Mouse (Mus musculus) limb, embryonic 14.5 days (tissue): ENCODE measurements around the gene Trip11. TPM values are rescaled to one million over a fixed set of nuclear protein-coding genes. Genes with fewer than 3 reads are reported as not detected.

ENCODE experiments used
- ATAC-seq: fragments of 200-750 bp; cut with Nextera tagmentation; 2 replicates; pipeline ENCODE4 v1.8.0; 2017; ENCODE audit warnings: low read depth, moderate number of reproducible peaks, moderate TSS enrichment; ENCODE audit not compliant: low FRiP score
- DNase-seq: peaks from one replicate; pipeline ENCODE4 v3.0.0-alpha.2; 2015; ENCODE audit warnings: low spot score
- H3K27ac ChIP-seq: fragments of 300-500 bp; sonication (generic); replicated peaks from 2 replicates; pipeline ENCODE4 v1.5.1; 2014; ENCODE audit warnings: low read depth, mild to moderate bottlenecking, low read length, moderate library complexity, mixed read lengths
- H3K27me3 ChIP-seq: fragments of 300-500 bp; sonication (generic); 2 replicates; pipeline ENCODE4 v1.6.1; 2014; ENCODE audit warnings: low read length, mixed read lengths; ENCODE audit not compliant: control insufficient read depth, insufficient read depth
- H3K36me3 ChIP-seq: fragments of 300-500 bp; sonication (generic); 2 replicates; pipeline ENCODE4 v1.6.1; 2014; ENCODE audit warnings: mild to moderate bottlenecking, low read length, moderate library complexity, mixed read lengths; ENCODE audit not compliant: control insufficient read depth, insufficient read depth
- H3K4me1 ChIP-seq: fragments of 300-500 bp; sonication (generic); 2 replicates; pipeline ENCODE4 v1.6.1; 2014; ENCODE audit warnings: antibody characterized with exemption, low read length, mixed read lengths; ENCODE audit not compliant: control insufficient read depth, insufficient read depth
- H3K4me2 ChIP-seq: fragments of 300-500 bp; sonication (generic); replicated peaks from 2 replicates; pipeline ENCODE4 v1.6.1; 2014; ENCODE audit warnings: low read depth, mild to moderate bottlenecking, low read length, moderate library complexity; ENCODE audit not compliant: severe bottlenecking
- H3K4me3 ChIP-seq: fragments of 300-500 bp; sonication (generic); replicated peaks from 2 replicates; pipeline ENCODE4 v1.5.1; 2014; ENCODE audit warnings: low read length
- H3K9ac ChIP-seq: fragments of 300-500 bp; sonication (generic); 2 replicates; pipeline ENCODE4 v1.6.1; 2014; ENCODE audit warnings: mild to moderate bottlenecking, low read depth, low read length, moderate library complexity; ENCODE audit not compliant: severe bottlenecking
- H3K9me3 ChIP-seq: fragments of 300-500 bp; sonication (generic); 2 replicates; pipeline ENCODE4 v1.6.1; 2016; ENCODE audit warnings: low read length; ENCODE audit not compliant: control insufficient read depth
- POLR2A ChIP-seq: fragments of 200-500 bp; IDR thresholded peaks from 2 replicates; pipeline ENCODE4 v1.8.0; 2012; ENCODE audit warnings: inconsistent platforms, mild to moderate bottlenecking, moderate library complexity, borderline replicate concordance; ENCODE audit not compliant: insufficient read depth, insufficient read length; ENCODE audit errors: extremely low read depth
- WGBS: fragments of 180-500 bp; shearing (Covaris S2); extraction: QIAGEN DNeasy Blood & Tissue Kit; methylation state at CpG from one replicate; pipeline ENCODE4 v1.1.7; 2014; 5-methylcytosine and 5-hydroxymethylcytosine counted together
- polyA plus RNA-seq, 2 experiments: library from polyadenylated mRNA; depleted of rRNA in 1 of 2; stranded (reverse) in 1 of 2; unstranded in 1 of 2; fragments of >200 nt; fragmentation: Nextera tagmentation in 1 of 2; extraction: Ambion mirVana in 1 of 2; gene quantifications; 2 replicates each; pipeline versions ENCODE4 v1.2.1 to v1.2.3; 2012 to 2014

Trip11 gene
- polyA plus RNA-seq, 2 experiments, result 10.5 to 24.4 TPM

GRCm38 (mm10) chr12:101801744-101802143, 111.3 kb downstream of the Trip11 start:
- Histone ChIP-seq H3K27ac (no peak overlapping the region), H3K9ac (no peak overlapping the region), H3K4me3 (no peak overlapping the region), H3K36me3 (peaks cover 8% of the 10 kb centered on the region; the same call in 1 of the 2 replicates), H3K27me3 (no peaks in the 10 kb centered on the region), H3K4me1 (0 out of 2 replicates have a peak, but pooled peaks cover 7% of the 10 kb centered on the region), H3K4me2 (no peak overlapping the region), H3K9me3 (no peaks in the 10 kb centered on the region)
- TF ChIP-seq POLR2A, result no peak
- DNase-seq (no peak), ATAC-seq (no peak)
- 56% methylated on average over 5 of the region's 5 CpGs for WGBS

GRCm38 (mm10) chr12:101801051-101801450, 112.0 kb downstream of the Trip11 start:
- 73% methylated on average over 3 of the region's 3 CpGs for WGBS
- Histone ChIP-seq H3K27ac (no peak overlapping the region), H3K36me3 (peaks cover 8% of the 10 kb centered on the region; the same call in 1 of the 2 replicates), H3K4me3 (no peak overlapping the region), H3K27me3 (no peaks in the 10 kb centered on the region), H3K4me1 (0 out of 2 replicates have a peak, but pooled peaks cover 7% of the 10 kb centered on the region), H3K4me2 (no peak overlapping the region), H3K9me3 (no peaks in the 10 kb centered on the region), H3K9ac (no peak overlapping the region)
- DNase-seq (no peak), ATAC-seq (no peak)
- TF ChIP-seq POLR2A, result no peak

- Histone ChIP-seq H3K27me3 (no peaks in the 10 kb centered on the region), H3K4me1 (0 out of 2 replicates have a peak, but pooled peaks cover 7% of the 10 kb centered on the region), H3K9ac (no peak overlapping the region), H3K27ac (no peak overlapping the region), H3K36me3 (peaks cover 8% of the 10 kb centered on the region; the same call in 1 of the 2 replicates), H3K9me3 (no peaks in the 10 kb centered on the region), H3K4me2 (no peak overlapping the region), H3K4me3 (no peak overlapping the region)
- DNase-seq (peak; percentile 66), ATAC-seq (peak; percentile 60)
- WGBS, result 50% methylated on average over 7 of the region's 7 CpGs
- no peak for TF ChIP-seq POLR2A
Measured at GRCm38 (mm10) chr12:101798189-101798922, 114.7 kb downstream of the Trip11 start.

GRCm38 (mm10) chr12:101794458-101794857, 118.6 kb downstream of the Trip11 start:
- Histone ChIP-seq H3K9me3 (no peaks in the 10 kb centered on the region), H3K36me3 (no peaks in the 10 kb centered on the region), H3K27me3 (no peaks in the 10 kb centered on the region), H3K4me2 (no peak overlapping the region), H3K27ac (no peak overlapping the region), H3K4me1 (0 out of 2 replicates have a peak, but pooled peaks cover 7% of the 10 kb centered on the region), H3K9ac (no peak overlapping the region), H3K4me3 (no peak overlapping the region)
- TF ChIP-seq POLR2A, result no peak
- WGBS, result 78% methylated on average over 3 of the region's 3 CpGs
- no peak for ATAC-seq
- no peak for DNase-seq

GRCm38 (mm10) chr12:101793221-101793621, 119.8 kb downstream of the Trip11 start:
- Histone ChIP-seq H3K4me3 (no peak overlapping the region), H3K4me1 (no peaks in the 10 kb centered on the region), H3K36me3 (no peaks in the 10 kb centered on the region), H3K27ac (no peak overlapping the region), H3K9ac (no peak overlapping the region), H3K27me3 (no peaks in the 10 kb centered on the region), H3K9me3 (no peaks in the 10 kb centered on the region), H3K4me2 (no peak overlapping the region)
- 86% methylated on average over 5 of the region's 5 CpGs for WGBS
- no peak for ATAC-seq
- no peak for TF ChIP-seq POLR2A
- no peak for DNase-seq
